Mouse (Mus musculus): ENCODE measurements around the gene Nr1d2.

DNA sequence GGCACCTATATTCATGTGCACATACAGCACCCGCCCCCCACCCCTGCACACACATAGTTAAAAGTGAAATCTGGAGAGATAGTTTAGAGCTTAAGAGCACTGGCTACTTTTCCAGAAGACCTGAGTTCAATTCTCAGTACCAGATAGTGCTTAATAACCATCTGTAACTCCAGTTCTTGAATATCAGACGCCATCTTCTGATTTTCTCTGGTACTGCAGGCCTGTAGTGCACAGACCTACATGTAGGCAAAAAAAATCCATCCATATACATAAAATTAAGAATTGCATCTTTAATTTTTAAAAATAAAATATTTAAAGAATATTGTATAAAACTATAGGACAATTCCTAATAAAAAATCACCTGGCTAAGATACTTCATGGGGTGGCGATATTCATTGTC is 22.3 kb upstream of the Nr1d2 start:
- no peak for TF ChIP-seq CTCF (conservative IDR thresholded peaks at IDR 0.05; ENCODE audit: insufficient read depth, insufficient read length, low read depth, low read length)
- TF ChIP-seq POLR2A (IDR thresholded peaks at IDR 0.05; ENCODE audit: low read depth, low read length), result no peak
